Mouse (Mus musculus) liver, embryonic 14.5 days (tissue): ENCODE measurements at regions not wholly inside any gene's neighbourhood (a gene's known extent, or its start where the extent isn't known, plus 50 kb on each side); places are given as distances from the start of the nearest gene placed in this dataset.

ENCODE experiments used
- CTCF ChIP-seq: IDR thresholded peaks from 2 replicates; pipeline ENCODE4 v1.5.1; 2016; ENCODE audit warnings: antibody characterized with exemption, low read depth, control low read depth
- EP300 ChIP-seq: IDR thresholded peaks from 2 replicates; pipeline ENCODE4 v1.6.1; 2016; ENCODE audit warnings: antibody characterized with exemption, low read depth

GRCm38 (mm10) chr4:124073646-124074045 lies 155.8 kb upstream of the 4930535I16Rik start:
- TF ChIP-seq CTCF (no peak), EP300 (no peak)
